Mouse (Mus musculus) heart, postnatal 0 days (tissue): ENCODE data around the gene Car10.

Experiments used
- CTCF ChIP-seq: IDR thresholded peaks from 2 replicates; pipeline ENCODE4 v1.5.1; 2016; ENCODE audit warnings: antibody characterized with exemption, control low read depth, low read depth
- EP300 ChIP-seq: IDR thresholded peaks from 2 replicates; pipeline ENCODE4 v1.6.1; 2016; ENCODE audit warnings: antibody characterized with exemption, low read depth

DNA sequence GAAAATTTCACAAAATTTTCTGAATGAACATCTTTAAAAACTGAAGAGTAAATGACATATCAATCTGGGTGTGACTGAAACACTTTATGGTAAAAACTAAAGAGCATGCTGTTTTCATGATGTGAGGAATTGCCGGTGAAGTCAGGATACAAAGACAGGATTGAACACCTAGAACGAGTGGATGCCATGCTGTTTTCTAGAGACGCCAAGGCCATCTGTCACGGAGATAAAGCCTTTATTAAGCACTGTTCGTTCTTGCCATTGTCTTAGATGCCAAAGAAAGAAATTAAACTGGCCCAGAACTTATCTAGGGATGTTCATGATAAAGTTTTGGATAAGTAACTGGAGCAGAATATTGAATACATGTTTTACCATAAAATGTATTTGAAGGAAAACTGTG lies 153.9 kb downstream of the Car10 start:
- TF ChIP-seq CTCF (no peak), EP300 (no peak)
